Mouse (Mus musculus) spleen, adult 2 months (tissue): ENCODE results near the gene Tob2. TPM values are rescaled to one million over a fixed set of nuclear protein-coding genes. Genes with fewer than 3 reads are reported as not detected.

ENCODE experiments used
- DNase-seq, 2 experiments: peaks; one replicate each; pipeline versions ENCODE4 v3.0.0 to v3.0.0-alpha.2; 2012 to 2021; ENCODE audit warnings: low spot score in 2 of 2, low read depth in 1 of 2
- H3K27ac ChIP-seq: fragments of 200-500 bp; 2 replicates; pipeline ENCODE4 v1.5.1; 2012; ENCODE audit warnings: low read length, inconsistent platforms; ENCODE audit not compliant: insufficient read depth
- H3K27me3 ChIP-seq: fragments of 200-500 bp; 2 replicates; pipeline ENCODE4 v1.6.1; 2012; ENCODE audit warnings: mild to moderate bottlenecking, moderate library complexity, low read length, inconsistent platforms; ENCODE audit not compliant: control insufficient read depth, insufficient read depth
- H3K36me3 ChIP-seq: fragments of 200-500 bp; 2 replicates; pipeline ENCODE4 v1.6.1; 2012; ENCODE audit warnings: mild to moderate bottlenecking, low read length, inconsistent platforms; ENCODE audit not compliant: control insufficient read depth, insufficient read depth
- H3K4me1 ChIP-seq: fragments of 200-500 bp; 2 replicates; pipeline ENCODE4 v1.6.1; 2011; ENCODE audit warnings: inconsistent platforms; ENCODE audit not compliant: control insufficient read depth, insufficient read depth, insufficient read length
- H3K4me3 ChIP-seq: fragments of 200-500 bp; 2 replicates; pipeline ENCODE4 v1.5.1; 2011; ENCODE audit warnings: mild to moderate bottlenecking, inconsistent platforms; ENCODE audit not compliant: insufficient read depth, insufficient read length; ENCODE audit errors: extremely low read depth
- CTCF ChIP-seq: fragments of 200-500 bp; IDR thresholded peaks from 2 replicates; pipeline ENCODE4 v1.5.1; 2011; ENCODE audit warnings: mild to moderate bottlenecking, inconsistent platforms; ENCODE audit not compliant: insufficient read depth, insufficient read length, insufficient replicate concordance; ENCODE audit errors: extremely low read depth
- POLR2A ChIP-seq: fragments of 200-500 bp; IDR thresholded peaks from 2 replicates; pipeline ENCODE4 v1.6.1; 2011; ENCODE audit warnings: low read depth, low read length, inconsistent platforms
- WGBS: fragments of 180-500 bp; shearing (Covaris S2); methylation state at CpG from one replicate; pipeline ENCODE4 v1.1.7; 2018; 5-methylcytosine and 5-hydroxymethylcytosine counted together
- polyA plus RNA-seq: library from polyadenylated mRNA; depleted of rRNA; stranded (reverse); fragments of >200 nt; gene quantifications from 2 replicates; pipeline ENCODE4 v1.2.3, GENCODE M21; 2012

Tob2 gene
- polyA plus RNA-seq, 1 experiment = 24.8 TPM

DNA sequence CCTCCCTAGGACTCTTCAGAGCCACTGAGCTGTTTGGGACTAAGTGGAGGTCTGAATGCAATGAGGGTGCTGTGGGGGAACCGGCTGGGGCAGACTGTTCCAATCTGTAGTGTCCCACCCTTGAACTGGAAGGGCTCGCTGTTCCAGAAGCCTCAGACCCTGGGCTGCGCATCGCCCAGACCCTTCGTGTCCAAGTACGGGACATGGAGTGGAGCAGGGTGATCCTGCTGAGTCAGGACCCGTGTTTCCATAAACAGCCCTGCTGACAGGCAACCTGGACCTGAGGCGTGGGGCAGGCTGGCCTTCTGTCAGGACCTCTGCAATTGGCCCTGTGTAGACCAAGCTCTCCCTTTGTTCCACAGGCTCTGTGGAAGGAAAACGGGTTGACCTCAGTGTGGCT is 11.8 kb downstream of the Tob2 start:
- no peak for DNase-seq
- Histone ChIP-seq H3K4me3 (no peak overlapping the region), H3K27me3 (no peaks in the 10 kb centered on the region), H3K4me1 (no peaks in the 10 kb centered on the region), H3K27ac (no peak overlapping the region), H3K36me3 (peaks cover 28% of the 10 kb centered on the region)
- TF ChIP-seq CTCF (no peak), POLR2A (no peak)
- 89% methylated on average over 9 of the region's 9 CpGs for WGBS

DNA sequence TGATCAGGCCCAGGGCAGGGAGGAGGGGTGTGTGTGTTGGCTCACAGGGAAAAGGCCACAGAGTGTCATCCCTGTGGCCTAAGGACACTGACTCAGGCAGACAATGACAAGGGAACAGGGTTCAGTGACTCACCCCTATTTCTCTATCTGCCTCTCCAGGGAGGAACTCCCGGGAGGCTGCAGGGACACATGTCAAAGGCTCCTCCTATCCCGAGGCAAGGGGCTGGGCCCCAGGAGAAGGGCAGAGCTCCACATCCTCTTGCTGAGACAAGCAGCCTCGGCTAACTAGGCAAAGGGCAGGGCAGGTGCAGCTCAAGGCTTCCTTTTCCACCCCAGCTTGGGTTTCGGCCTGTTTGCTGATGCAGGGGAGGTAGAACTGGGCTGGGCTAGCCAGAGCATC is 12.9 kb downstream of the Tob2 start:
- Histone ChIP-seq H3K4me1 (no peaks in the 10 kb centered on the region), H3K27me3 (no peaks in the 10 kb centered on the region), H3K27ac (no peak overlapping the region), H3K36me3 (peaks cover 19% of the 10 kb centered on the region), H3K4me3 (no peak overlapping the region)
- 32% methylated on average over 4 of the region's 4 CpGs for WGBS
- DNase-seq = no peak
- no peak for TF ChIP-seq CTCF
- TF ChIP-seq POLR2A = no peak

- DNase-seq = no peak
- TF ChIP-seq CTCF (no peak), POLR2A (no peak)
- peaks cover 14% of the 10 kb centered on the region for H3K36me3 ChIP-seq
- H3K4me1 ChIP-seq = no peaks in the 10 kb centered on the region
- H3K4me3 ChIP-seq = no peak overlapping the region
- 75% methylated on average over 5 of the region's 5 CpGs for WGBS
- H3K27me3 ChIP-seq = no peaks in the 10 kb centered on the region
- no peak overlapping the region for H3K27ac ChIP-seq
These were observed 13.5 kb downstream of the Tob2 start for GRCm38 (mm10) chr15:81845033-81845625.

GRCm38 (mm10) chr15:81842275-81842674 is 16.3 kb downstream of the Tob2 start:
- TF ChIP-seq CTCF (no peak), POLR2A (no peak)
- Histone ChIP-seq H3K27me3 (no peaks in the 10 kb centered on the region), H3K4me3 (no peak overlapping the region), H3K27ac (no peak overlapping the region), H3K4me1 (no peaks in the 10 kb centered on the region), H3K36me3 (no peaks in the 10 kb centered on the region)
- DNase-seq = no peak
- WGBS = 66% methylated on average over 7 of the region's 7 CpGs

DNA sequence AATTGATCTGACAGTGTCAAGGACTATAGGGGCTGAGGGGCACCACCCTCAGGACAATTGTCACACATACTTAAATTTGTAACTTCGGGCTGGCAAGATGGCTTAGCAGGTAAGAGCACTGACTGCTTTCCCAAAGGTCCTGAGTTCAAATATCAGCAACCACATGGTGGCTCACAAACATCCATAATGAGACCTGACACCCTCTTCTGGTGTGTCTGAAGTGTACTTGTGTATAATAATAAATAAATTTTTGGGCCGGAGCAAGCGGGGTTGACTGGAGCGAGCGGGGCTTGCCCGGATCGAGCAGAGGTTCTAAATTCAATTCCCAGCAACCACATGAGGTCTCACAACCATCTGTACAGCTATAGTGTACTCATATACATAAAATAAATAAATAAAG is 18.3 kb downstream of the Tob2 start:
- TF ChIP-seq POLR2A (no peak), CTCF (no peak)
- Histone ChIP-seq H3K36me3 (no peaks in the 10 kb centered on the region), H3K4me1 (peaks cover 6% of the 10 kb centered on the region), H3K27me3 (no peaks in the 10 kb centered on the region), H3K27ac (no peak overlapping the region), H3K4me3 (no peak overlapping the region)
- DNase-seq = no peak
- WGBS = 91% methylated on average over 7 of the region's 7 CpGs

DNA sequence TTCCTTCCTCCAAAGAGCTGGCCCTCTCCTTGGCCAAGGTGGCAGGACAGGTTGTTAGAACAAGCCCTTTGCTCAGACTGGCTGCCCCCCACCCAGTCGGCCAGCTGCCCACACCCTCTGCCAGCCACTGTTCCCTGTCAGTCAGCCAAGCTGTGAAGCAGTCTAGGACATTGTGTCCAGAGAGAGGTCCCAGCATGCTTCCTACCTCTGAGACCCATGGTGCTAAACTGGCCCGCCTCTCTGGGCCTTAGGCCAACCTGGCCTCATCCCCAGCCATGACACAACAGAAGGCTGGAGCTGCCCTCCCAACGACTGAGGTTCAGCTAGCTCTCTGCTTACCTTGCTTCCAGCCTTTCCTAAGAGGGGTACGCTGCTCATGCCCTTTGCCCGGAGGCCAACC is 19.0 kb downstream of the Tob2 start:
- Histone ChIP-seq H3K4me3 (no peak overlapping the region), H3K27ac (no peak overlapping the region), H3K36me3 (no peaks in the 10 kb centered on the region), H3K4me1 (peaks cover 6% of the 10 kb centered on the region), H3K27me3 (no peaks in the 10 kb centered on the region)
- WGBS = 77% methylated on average over 5 of the region's 5 CpGs
- TF ChIP-seq POLR2A (no peak), CTCF (no peak)
- DNase-seq = no peak

DNA sequence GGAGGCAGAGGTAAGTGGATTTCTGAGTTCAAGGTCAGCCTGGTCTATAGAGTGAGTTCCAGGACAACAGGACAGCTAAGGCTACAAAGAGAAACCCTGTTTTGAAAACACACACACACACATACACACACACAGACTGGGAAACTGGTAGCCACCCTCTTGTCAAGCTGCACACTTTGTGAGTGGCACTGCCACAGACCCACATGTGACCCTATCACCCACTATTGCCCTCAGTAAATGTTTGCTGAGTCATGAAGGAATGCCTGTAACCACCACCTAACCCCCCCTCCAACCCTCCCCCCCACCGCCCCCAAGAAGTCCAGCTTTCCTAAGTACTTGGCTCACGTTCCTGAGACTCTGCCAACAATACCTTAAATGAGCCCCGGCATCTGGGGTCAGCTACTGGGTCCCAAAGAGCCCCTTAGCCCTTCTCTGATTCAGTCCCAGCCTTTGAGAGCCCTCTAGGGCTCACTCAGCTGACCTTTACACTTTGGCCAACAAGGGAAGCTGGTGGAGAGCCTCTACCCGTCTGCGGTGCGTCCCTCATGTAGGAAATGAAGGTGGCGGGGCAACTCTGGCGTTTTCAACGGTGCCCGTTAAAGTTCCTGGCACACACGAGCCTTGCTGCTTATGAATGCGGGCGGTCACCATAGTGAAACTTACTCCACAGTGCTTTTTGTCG is 19.9 kb downstream of the Tob2 start:
- Histone ChIP-seq H3K36me3 (no peaks in the 10 kb centered on the region), H3K27ac (no peak overlapping the region), H3K27me3 (no peaks in the 10 kb centered on the region), H3K4me1 (peaks cover 6% of the 10 kb centered on the region), H3K4me3 (no peak overlapping the region)
- no peak for TF ChIP-seq CTCF
- no peak for TF ChIP-seq POLR2A
- 61% methylated on average over 14 of the region's 14 CpGs for WGBS
- DNase-seq = no peak
